Mouse (Mus musculus): ENCODE results near the gene Tyw5.

DNA sequence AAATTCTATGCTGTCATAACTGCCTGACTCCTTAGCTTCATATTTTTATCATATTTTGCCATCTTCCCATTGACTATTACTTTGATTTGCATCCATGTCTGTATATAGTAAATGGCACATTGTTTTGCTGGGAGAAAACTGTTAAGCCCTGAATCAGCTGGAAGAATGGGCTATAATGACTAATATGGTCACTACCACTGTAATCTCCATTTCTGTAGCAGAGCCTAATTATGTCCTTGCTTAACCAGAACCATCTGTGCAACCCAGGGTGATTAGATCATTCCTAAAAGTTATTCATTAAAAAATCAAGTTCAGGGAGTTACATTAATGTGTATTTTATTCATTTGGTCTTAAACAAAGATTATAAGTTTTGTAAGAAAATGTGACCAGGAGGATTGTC, 20.4 kb downstream of the Tyw5 start:
- TF ChIP-seq TAL1 (IDR thresholded peaks at IDR 0.05; ENCODE audit: low read length) (no peak), GATA1 (IDR thresholded peaks at IDR 0.05; ENCODE audit: low read length) (no peak)
